Mouse (Mus musculus): ENCODE data around the gene Pom121.

Gene Pom121

DNA sequence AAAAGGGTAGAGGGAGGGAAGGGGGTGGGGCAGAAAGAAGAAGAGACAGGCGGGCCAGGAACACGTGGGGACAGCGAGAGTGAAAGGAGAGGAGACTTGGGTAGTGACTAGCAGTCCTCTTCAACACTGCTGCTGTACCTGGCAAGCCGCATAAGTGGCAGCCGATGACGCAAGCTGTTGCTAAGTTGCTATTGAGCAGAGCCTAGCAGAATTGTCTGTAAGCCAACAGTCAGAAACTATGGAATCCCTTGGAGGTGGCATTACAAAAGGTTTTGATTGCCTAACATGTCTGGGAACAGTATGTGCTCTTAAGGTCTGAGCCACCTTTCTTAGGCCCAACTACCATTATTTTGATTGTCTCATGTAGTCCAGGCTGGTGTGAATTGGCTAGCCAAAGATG, 26.0 kb downstream of the Pom121 start:
- DNase-seq (ENCODE audit: low spot score) = no peak

DNA sequence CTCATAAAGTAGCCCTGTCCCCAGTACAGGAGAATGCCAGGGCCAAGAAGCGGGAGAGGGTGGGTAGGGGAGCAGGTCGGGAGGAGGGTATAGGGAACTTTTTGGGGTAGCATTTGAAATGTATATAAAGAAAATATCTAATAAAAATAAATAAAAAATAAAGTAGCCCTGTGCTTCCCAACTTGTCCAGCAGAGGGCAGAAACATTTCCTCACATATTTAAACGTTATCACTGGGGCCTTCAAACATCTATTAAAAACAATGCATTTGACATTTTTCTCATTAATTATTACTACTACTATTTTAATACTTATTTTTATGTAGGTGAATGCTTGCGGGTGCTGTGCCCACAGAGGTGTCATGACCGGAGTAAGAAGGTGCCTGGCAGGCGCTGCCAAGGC, 26.5 kb downstream of the Pom121 start:
- no peak for DNase-seq (ENCODE audit: low spot score)

DNA sequence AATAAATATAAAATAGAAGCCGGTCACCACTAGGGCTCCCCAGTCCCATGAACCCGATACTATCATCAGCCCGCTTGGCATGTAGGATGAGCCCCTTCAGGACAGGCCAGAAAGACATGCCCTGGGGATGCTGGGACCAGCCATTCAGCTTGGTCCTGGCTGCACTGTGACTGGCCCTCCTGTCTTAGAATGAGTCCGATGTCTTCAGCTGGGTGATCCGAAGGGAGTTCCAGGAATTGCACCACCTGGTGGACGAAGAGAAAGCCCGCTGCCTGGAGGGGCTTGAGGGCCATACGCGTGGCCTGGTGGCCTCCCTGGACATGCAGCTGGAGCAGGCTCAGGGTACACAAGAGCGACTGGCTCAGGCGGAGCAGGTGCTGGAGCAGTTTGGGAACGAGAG, 30.8 kb downstream of the Pom121 start:
- no peak for DNase-seq (ENCODE audit: low spot score)

DNA sequence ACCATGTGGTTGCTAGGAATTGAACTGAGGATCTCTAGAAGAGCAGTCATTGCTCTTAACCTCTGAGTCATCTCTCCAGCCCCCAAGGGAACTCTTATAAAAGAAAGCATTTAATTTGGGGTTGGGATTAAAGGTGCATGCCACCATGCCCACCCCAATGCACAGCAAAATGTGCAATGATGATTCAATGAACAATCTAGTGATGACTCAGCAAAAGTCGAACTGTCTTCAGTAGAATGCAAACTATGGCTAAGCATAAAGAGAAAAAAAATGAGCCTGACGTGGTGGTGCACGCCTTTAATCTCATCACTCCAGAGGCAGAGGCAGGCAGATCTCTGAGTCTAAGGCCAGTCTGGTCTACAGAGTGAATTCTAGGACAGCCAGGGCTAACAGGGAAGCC, 31.8 kb downstream of the Pom121 start:
- no peak for DNase-seq (ENCODE audit: low spot score)

- DNase-seq (ENCODE audit: low spot score) = no peak
Observed at GRCm38 (mm10) chr5:135359772-135360171, 34.6 kb downstream of the Pom121 start.

GRCm38 (mm10) chr5:135357556-135357955, 36.8 kb downstream of the Pom121 start:
- DNase-seq (ENCODE audit: low spot score) = no peak

- DNase-seq (ENCODE audit: low spot score) = no peak
Observed at GRCm38 (mm10) chr5:135356090-135356489, 38.3 kb downstream of the Pom121 start.

GRCm38 (mm10) chr5:135353564-135353963, 40.8 kb downstream of the Pom121 start:
- no peak for DNase-seq (ENCODE audit: low spot score)

GRCm38 (mm10) chr5:135352995-135353394, 41.4 kb downstream of the Pom121 start, which contains the start of gene Trim50:
Trim50 (plus strand) TSS chr5:135353295.
- DNase-seq (ENCODE audit: low spot score) = no peak

GRCm38 (mm10) chr5:135351606-135352005, 42.7 kb downstream of the Pom121 start:
- DNase-seq (ENCODE audit: low spot score) = no peak

DNA sequence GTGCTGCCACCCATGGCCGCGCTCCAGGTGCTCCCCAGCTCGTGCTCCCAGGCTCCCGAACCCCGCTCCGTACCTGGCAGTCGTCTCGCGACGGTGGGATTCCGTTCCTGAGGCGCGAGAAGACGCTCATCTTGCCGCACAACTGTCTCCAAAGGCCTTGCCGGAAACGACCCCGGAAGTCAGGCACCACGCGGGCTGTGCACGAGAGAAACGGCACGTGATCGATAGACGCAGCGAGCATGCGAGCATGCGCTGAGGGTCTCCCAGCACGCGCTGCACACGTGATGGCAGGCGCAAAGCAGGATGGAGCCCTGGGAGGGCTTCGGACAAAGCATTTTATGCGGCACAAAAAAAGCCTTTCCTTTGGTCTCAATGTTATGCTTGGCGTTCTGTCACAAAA, 44.5 kb downstream of the Pom121 start, which contains the start of gene Fkbp6:
Gene Fkbp6 (minus strand): TSS at position 183 of the 400 bp plus-strand sequence.
- DNase-seq (ENCODE audit: low spot score) = no peak

DNA sequence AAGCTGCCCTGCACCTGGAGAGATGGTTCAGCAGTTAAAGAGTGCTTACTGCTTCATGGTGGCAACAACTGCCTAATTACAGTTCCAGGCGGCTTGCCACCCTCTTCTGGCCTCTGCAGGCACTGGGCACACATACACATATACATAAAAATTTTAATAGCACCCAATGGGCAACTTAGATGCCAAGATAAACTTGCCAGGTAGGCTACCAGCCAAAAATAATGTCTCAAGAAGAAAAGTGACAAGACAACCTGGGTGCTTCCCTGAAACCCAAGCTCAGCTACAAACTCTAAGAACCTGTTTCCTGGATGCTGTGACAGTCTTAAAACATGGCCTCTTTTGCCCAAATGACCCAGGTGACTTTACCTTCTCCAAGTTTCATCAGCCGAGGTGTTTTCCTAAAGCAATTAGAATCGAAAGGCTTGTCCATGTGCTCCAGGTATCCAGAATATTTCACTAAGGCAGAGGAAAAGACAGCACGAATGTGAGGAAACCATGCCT, 46.8 kb downstream of the Pom121 start:
- no peak for DNase-seq (ENCODE audit: low spot score)

- no peak for DNase-seq (ENCODE audit: low spot score)
Observed at GRCm38 (mm10) chr5:135346430-135346829, 47.9 kb downstream of the Pom121 start.

- DNase-seq (ENCODE audit: low spot score) = no peak
Observed at GRCm38 (mm10) chr5:135345989-135346388, 48.4 kb downstream of the Pom121 start.

DNA sequence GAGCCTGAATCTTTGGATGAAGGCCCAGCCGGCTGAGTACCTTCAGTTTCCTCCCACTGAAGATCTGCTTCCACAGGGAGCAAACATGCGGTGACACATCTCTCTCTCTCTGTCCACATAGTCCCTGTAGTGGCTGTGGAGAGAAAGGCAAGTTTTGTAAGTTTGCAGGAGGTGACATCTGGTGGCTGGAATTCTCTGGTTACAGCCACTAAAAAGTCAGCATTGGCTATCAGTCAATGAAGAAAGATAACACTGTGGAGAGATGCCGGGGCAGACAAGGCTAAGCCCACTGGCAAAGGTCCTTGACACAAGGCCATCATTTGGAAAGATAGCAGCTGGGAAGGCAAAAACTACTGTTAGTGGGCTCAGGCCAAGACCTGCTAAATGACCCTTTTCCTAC, 56.8 kb downstream of the Pom121 start:
- no peak for DNase-seq (ENCODE audit: low spot score)

DNA sequence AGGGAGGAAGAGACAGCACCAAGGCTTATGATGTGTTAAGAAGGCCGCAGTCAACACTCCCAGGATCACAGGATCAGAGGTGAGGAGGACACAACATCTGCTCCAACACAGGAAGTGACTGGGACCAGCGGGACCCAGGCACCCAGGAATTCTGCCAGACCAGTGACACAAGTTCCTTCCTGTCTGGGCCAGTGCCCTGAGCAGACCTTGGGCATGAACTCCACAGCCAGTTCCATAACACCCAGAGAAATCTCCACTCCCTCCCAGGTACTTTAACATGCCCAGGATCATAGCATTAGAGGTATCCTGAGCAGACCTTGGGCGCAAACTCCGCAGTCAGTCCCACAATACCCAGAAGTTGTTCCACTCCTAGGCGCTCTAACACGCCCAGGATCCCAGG, 63.2 kb downstream of the Pom121 start:
- no peak for DNase-seq (ENCODE audit: low spot score)

- DNase-seq (ENCODE audit: low spot score) = no peak
Observed at GRCm38 (mm10) chr5:135330201-135330600, 64.1 kb downstream of the Pom121 start.

- DNase-seq (ENCODE audit: low spot score) = no peak
Observed at GRCm38 (mm10) chr5:135329471-135329870, 64.9 kb downstream of the Pom121 start.

All from ovary, postnatal 10 days (tissue).